Mouse (Mus musculus) limb, embryonic 12.5 days (tissue): ENCODE measurements around the gene Cxxc4. TPM values are rescaled to one million over a fixed set of nuclear protein-coding genes. Genes with fewer than 3 reads are reported as not detected.

Source experiments
- ATAC-seq: fragments of 200-750 bp; cut with Nextera tagmentation; 2 replicates; pipeline ENCODE4 v1.8.0; 2017; ENCODE audit warnings: low read depth, moderate TSS enrichment; ENCODE audit not compliant: insufficient number of reproducible peaks, insufficient read depth, low FRiP score, low TSS enrichment
- H3K27ac ChIP-seq: fragments of 300-500 bp; sonication (generic); 2 replicates; pipeline ENCODE4 v1.5.1; 2016; ENCODE audit warnings: mild to moderate bottlenecking, moderate library complexity
- H3K27me3 ChIP-seq: fragments of 300-500 bp; sonication (generic); 2 replicates; pipeline ENCODE4 v1.6.1; 2016; ENCODE audit warnings: mild to moderate bottlenecking, moderate library complexity
- H3K36me3 ChIP-seq: fragments of 300-500 bp; sonication (generic); 2 replicates; pipeline ENCODE4 v1.6.1; 2016; ENCODE audit warnings: mild to moderate bottlenecking, moderate library complexity
- H3K4me1 ChIP-seq: fragments of 300-500 bp; sonication (generic); replicated peaks from 2 replicates; pipeline ENCODE4 v1.6.1; 2016
- H3K4me2 ChIP-seq: fragments of 300-500 bp; sonication (generic); 2 replicates; pipeline ENCODE4 v1.6.1; 2016; ENCODE audit warnings: mild to moderate bottlenecking, moderate library complexity
- H3K4me3 ChIP-seq: fragments of 300-500 bp; sonication (generic); replicated peaks from 2 replicates; pipeline ENCODE4 v1.5.1; 2016; ENCODE audit warnings: mild to moderate bottlenecking
- H3K9ac ChIP-seq: fragments of 300-500 bp; sonication (generic); replicated peaks from 2 replicates; pipeline ENCODE4 v1.6.1; 2016; ENCODE audit warnings: mild to moderate bottlenecking, moderate library complexity
- H3K9me3 ChIP-seq: fragments of 300-500 bp; sonication (generic); 2 replicates; pipeline ENCODE4 v1.6.1; 2016; ENCODE audit warnings: mild to moderate bottlenecking, moderate library complexity
- WGBS: fragments of 180-500 bp; shearing (Covaris S2); methylation state at CpG from one replicate; pipeline ENCODE4 v1.1.7; 2016; 5-methylcytosine and 5-hydroxymethylcytosine counted together
- polyA plus RNA-seq: library from polyadenylated mRNA; unstranded; fragments of >200 nt; fragmentation: Nextera tagmentation; extraction: Ambion mirVana; gene quantifications from 2 replicates; pipeline ENCODE4 v1.2.1, GENCODE M21; 2016

The Cxxc4 gene
- polyA plus RNA-seq, 1 experiment from 2014 or later = 7.1 TPM

DNA sequence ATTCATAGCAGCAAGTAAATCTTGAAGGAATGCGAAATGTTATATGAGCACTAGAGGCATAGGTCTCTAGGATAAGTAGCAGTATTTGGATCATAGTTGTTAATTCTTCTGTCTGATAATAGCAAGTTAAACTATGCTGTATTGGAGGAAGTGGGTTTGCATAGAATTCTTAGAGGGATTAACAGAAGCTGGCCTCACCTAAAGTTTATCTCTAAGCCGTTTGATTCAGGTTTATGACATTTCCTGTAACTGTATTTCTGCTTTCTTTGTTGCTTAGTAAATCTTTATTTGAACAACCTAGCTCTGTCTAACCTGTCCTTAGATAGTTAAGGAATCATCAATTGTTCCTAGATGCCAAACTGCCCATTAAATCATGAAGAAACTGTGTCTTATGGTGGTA lies 3.5 kb upstream of the Cxxc4 start:
- H3K4me2 ChIP-seq = no peak overlapping the region
- no peak overlapping the region for H3K4me3 ChIP-seq
- no peaks in the 10 kb centered on the region for H3K9me3 ChIP-seq
- H3K27ac ChIP-seq = no peak overlapping the region
- H3K9ac ChIP-seq = no peak overlapping the region
- H3K4me1 ChIP-seq = peaks cover 14% of the 10 kb centered on the region; the same call in 1 of the 2 replicates
- no peak for ATAC-seq
- no peaks in the 10 kb centered on the region for H3K36me3 ChIP-seq
- 77% methylated on average over 2 of the region's 2 CpGs for WGBS
- H3K27me3 ChIP-seq = no peaks in the 10 kb centered on the region

DNA sequence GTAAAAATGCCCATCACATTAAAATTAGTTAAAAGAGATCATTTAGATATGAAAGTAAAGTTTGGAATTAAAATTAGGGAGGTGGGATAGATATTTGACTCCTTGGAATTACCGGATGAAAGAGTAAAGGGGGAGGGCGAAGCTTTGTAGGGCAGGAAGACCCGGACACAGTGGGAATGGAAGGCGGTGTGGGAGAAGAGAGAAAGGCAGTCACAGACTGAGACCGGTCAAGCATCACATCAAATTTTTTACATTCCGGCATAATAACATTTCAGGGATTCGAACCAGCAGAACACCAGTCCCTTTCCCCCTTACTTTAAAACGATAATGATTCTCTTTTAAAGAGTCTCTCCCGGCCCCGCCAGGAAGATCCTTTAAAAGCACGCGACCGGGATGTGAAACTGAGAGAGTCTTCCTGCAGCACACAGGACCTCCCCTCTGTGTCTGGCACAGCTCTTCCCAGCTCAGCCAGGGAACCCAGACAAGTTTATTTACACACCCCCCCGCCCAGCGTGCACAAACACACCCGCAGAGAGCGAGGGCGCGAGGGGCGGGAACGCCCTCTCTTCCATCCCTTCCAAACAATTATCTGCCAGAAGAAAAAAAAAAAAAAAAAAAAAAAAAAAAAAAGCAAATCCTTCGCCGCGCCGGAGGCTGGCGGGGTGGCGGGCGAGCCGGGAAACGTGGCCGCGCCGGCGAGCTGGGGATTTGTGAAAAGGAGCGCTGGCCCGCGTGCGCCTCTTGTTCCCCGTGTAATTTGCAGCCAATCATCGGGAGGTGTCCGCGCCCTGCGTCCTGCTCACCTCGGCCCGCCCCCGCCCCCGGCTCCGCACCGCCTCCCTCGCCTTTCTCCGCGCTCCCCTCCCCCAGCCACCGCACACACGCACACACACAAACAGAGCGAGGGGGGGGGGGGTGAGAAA lies 532 bp upstream of the Cxxc4 start:
- peak overlapping the region; percentile 91 for H3K27ac ChIP-seq
- peak overlapping the region; percentile 65 for H3K9ac ChIP-seq
- under 1% methylated on average over 46 of the region's 55 CpGs for WGBS
- no peaks in the 10 kb centered on the region for H3K9me3 ChIP-seq
- peak overlapping the region; percentile 52 for H3K4me3 ChIP-seq
- H3K27me3 ChIP-seq = no peaks in the 10 kb centered on the region
- peak; percentile 74 for ATAC-seq
- H3K4me1 ChIP-seq = peaks cover 21% of the 10 kb centered on the region
- H3K36me3 ChIP-seq = no peaks in the 10 kb centered on the region
- peak overlapping the region; percentile 85 for H3K4me2 ChIP-seq

GRCm38 (mm10) chr3:134237113-134237805 lies 975 bp downstream of the Cxxc4 start:
- H3K9me3 ChIP-seq = no peaks in the 10 kb centered on the region
- H3K9ac ChIP-seq = 0 out of 2 replicates have a peak overlapping the region, but pooled peaks have one; percentile 65
- H3K4me3 ChIP-seq = peak overlapping the region; percentile 52
- H3K36me3 ChIP-seq = no peaks in the 10 kb centered on the region
- peak overlapping the region; percentile 91 for H3K27ac ChIP-seq
- 51% methylated on average over 3 of the region's 3 CpGs for WGBS
- peak overlapping the region; percentile 85 for H3K4me2 ChIP-seq
- no peak for ATAC-seq
- H3K27me3 ChIP-seq = no peaks in the 10 kb centered on the region
- peaks cover 21% of the 10 kb centered on the region for H3K4me1 ChIP-seq

DNA sequence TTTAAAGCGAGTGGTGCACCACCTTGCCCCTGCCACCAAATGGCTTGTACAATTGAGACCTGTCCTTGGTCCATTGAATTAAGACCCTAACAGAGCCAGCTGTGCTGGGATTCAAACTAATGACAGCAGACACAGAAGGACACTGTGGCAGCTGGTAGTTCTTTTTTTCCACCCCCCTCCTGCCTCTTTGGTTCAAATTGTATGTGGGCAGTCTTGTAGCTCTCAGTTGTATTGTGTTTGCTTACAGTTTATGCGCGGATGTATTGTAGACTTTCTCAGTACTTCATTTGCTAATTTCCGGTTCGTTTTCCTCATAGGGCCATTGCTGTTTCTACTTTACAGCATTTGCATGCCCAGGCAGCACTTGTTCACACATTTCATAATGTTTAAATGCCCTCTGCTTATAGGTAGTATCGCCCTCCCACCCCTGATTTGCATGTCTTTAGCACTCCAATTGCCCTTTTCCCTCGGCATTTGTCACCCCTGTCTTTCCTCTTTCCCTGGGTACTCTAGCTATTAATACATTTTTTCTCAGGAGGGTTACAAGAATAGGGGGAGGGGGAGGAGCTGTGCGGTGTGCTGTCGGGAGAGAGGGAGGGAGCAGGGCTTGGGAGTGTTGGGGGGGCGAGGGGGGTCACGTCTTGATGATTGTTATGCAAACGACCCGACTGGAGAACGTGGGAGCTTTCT lies 2.5 kb downstream of the Cxxc4 start:
- no peaks in the 10 kb centered on the region for H3K27me3 ChIP-seq
- peak overlapping the region; percentile 97 for H3K27ac ChIP-seq
- peak overlapping the region; percentile 90 for H3K9ac ChIP-seq
- peaks cover 21% of the 10 kb centered on the region for H3K4me1 ChIP-seq
- 1% methylated on average over 14 of the region's 14 CpGs for WGBS
- H3K36me3 ChIP-seq = no peaks in the 10 kb centered on the region
- peak overlapping the region; percentile 85 for H3K4me2 ChIP-seq
- peak overlapping the region; percentile 80 for H3K4me3 ChIP-seq
- ATAC-seq = no peak
- no peaks in the 10 kb centered on the region for H3K9me3 ChIP-seq

GRCm38 (mm10) chr3:134239321-134239970 lies 3.2 kb downstream of the Cxxc4 start:
- Histone ChIP-seq H3K27me3 (no peaks in the 10 kb centered on the region), H3K4me1 (peaks cover 21% of the 10 kb centered on the region), H3K36me3 (no peaks in the 10 kb centered on the region), H3K4me3 (peak overlapping the region; percentile 80), H3K9ac (peak overlapping the region; percentile 90), H3K4me2 (peak overlapping the region; percentile 85), H3K9me3 (no peaks in the 10 kb centered on the region), H3K27ac (peak overlapping the region; percentile 97)
- 0 out of 2 replicates have a peak, but pooled peaks have one; percentile 20 for ATAC-seq
- 2% methylated on average over 39 of the region's 51 CpGs for WGBS

GRCm38 (mm10) chr3:134239971-134240717 lies 3.9 kb downstream of the Cxxc4 start:
- peak overlapping the region; percentile 80 for H3K4me3 ChIP-seq
- H3K27ac ChIP-seq = peak overlapping the region; percentile 97
- ATAC-seq = no peak
- no peaks in the 10 kb centered on the region for H3K36me3 ChIP-seq
- H3K27me3 ChIP-seq = no peaks in the 10 kb centered on the region
- H3K9me3 ChIP-seq = no peaks in the 10 kb centered on the region
- H3K4me1 ChIP-seq = peaks cover 17% of the 10 kb centered on the region
- H3K9ac ChIP-seq = peak overlapping the region; percentile 90
- WGBS = under 1% methylated on average over 35 of the region's 61 CpGs
- peak overlapping the region; percentile 85 for H3K4me2 ChIP-seq

DNA sequence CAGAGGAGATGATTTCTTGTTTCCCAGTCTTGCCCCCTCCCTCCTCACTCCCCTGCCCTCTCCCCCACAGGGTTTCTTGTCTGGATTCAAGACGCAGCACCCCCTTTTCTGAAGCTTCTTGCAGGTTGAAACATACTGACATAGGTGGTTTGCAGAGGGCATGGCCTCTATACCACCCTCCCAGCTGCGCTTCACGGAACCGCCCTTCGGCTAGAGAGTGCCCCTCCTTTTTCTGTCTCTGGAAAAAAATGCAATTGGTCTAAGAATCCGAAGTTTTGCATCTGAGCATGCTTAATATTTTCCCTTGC lies 4.4 kb downstream of the Cxxc4 start:
- H3K9me3 ChIP-seq = no peaks in the 10 kb centered on the region
- no peaks in the 10 kb centered on the region for H3K27me3 ChIP-seq
- H3K4me3 ChIP-seq = peak overlapping the region; percentile 80
- H3K27ac ChIP-seq = peak overlapping the region; percentile 97
- H3K9ac ChIP-seq = peak overlapping the region; percentile 90
- 6% methylated on average over 6 of the region's 6 CpGs for WGBS
- peak overlapping the region; percentile 85 for H3K4me2 ChIP-seq
- H3K36me3 ChIP-seq = no peaks in the 10 kb centered on the region
- peaks cover 17% of the 10 kb centered on the region for H3K4me1 ChIP-seq
- no peak for ATAC-seq

- WGBS = 47% methylated on average over 2 of the region's 2 CpGs
- Histone ChIP-seq H3K27ac (no peak overlapping the region), H3K9ac (no peak overlapping the region), H3K4me3 (no peak overlapping the region), H3K4me2 (no peak overlapping the region), H3K9me3 (no peaks in the 10 kb centered on the region), H3K27me3 (no peaks in the 10 kb centered on the region), H3K36me3 (no peaks in the 10 kb centered on the region), H3K4me1 (peaks cover 5% of the 10 kb centered on the region)
- ATAC-seq = no peak
Measured at GRCm38 (mm10) chr3:134243168-134243849, 7.0 kb downstream of the Cxxc4 start.

GRCm38 (mm10) chr3:134243850-134244247 lies 7.6 kb downstream of the Cxxc4 start:
- no peak for ATAC-seq
- WGBS = 24% methylated on average over 3 of the region's 3 CpGs
- Histone ChIP-seq H3K36me3 (no peaks in the 10 kb centered on the region), H3K27me3 (no peaks in the 10 kb centered on the region), H3K4me3 (no peak overlapping the region), H3K4me1 (no peaks in the 10 kb centered on the region; the same call in 1 of the 2 replicates), H3K9me3 (no peaks in the 10 kb centered on the region), H3K4me2 (no peak overlapping the region), H3K27ac (no peak overlapping the region), H3K9ac (no peak overlapping the region)

GRCm38 (mm10) chr3:134254221-134254620 lies 17.9 kb downstream of the Cxxc4 start:
- no peaks in the 10 kb centered on the region for H3K9me3 ChIP-seq
- H3K27me3 ChIP-seq = no peaks in the 10 kb centered on the region
- H3K9ac ChIP-seq = no peak overlapping the region
- H3K4me2 ChIP-seq = no peak overlapping the region
- WGBS = 78% methylated on average over 2 of the region's 2 CpGs
- H3K36me3 ChIP-seq = no peaks in the 10 kb centered on the region
- H3K4me3 ChIP-seq = no peak overlapping the region
- ATAC-seq = no peak
- H3K27ac ChIP-seq = no peak overlapping the region
- H3K4me1 ChIP-seq = peaks cover 2% of the 10 kb centered on the region
